Mouse (Mus musculus) layer of hippocampus, adult 18-20 months (tissue): Measurements from ENCODE around the gene Dnmt3l. TPM values are rescaled to one million over a fixed set of nuclear protein-coding genes. Genes with fewer than 3 reads are reported as not detected.
"Not testable (repeated sequence)": the region's sequence is repeated elsewhere in the genome, so short reads cannot be mapped to it uniquely, and the experiment has no call there.

Experiments used
- DNase-seq, 2 experiments: peaks; one replicate each; pipeline ENCODE4 v3.0.0; 2022; ENCODE audit warnings: low spot score in 2 of 2
- total RNA-seq, 2 experiments: library from RNA; stranded (reverse); gene quantifications; 2 replicates each; pipeline ENCODE4 v1.2.3; 2021

The Dnmt3l gene
- total RNA-seq, 2 experiments from 2014 or later: 0.74 to 1.2 TPM

DNA sequence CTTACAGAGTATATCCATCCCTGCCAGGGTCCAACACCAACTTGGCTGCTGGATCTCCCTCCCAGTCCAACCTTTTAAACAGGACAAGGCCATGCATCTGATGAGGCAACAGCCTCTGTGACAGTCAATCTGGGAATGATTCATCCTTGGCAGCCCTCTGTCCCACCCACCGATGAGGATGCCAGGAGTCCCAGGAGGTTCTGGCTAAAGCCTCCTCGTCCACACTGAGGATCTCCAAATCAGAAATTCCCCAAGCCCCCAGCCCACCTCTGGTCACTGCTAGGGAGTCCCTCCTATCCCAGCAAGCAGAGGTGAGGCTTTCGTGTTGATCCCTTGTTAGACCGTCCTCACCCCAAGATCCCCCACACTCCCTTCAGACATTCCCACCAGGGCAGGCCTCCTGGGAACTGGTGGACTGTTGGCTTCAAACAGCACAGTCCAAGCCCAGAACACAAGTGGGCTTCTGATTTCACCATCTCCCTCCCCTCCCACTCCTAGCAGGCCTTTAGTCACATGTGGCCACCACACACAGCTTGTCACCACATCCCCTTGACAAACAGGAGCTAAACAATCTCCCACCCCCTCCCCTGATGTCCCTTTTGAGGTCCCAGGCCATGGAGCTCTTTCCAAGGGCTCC lies 38.3 kb downstream of the Dnmt3l start:
- no peak for DNase-seq

DNA sequence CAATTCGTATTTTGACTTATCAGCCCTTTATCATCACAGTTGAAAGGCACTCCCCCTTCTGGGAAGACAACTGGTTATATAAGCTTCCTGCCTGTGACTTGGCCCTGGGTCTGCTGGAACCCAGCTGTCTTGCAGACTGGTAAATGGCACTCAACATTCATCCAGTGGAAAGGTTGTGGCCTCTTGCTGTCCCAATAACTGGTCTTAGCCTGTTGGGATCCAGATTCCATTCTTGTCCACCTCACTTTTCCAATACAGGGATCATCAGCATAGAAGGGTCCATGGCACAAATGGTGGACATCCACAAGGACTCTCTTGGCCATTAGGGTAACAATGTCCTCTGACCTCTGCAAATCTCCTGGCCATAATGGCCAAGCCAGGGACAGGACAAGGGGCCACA lies 42.3 kb downstream of the Dnmt3l start:
- DNase-seq: no peak

DNA sequence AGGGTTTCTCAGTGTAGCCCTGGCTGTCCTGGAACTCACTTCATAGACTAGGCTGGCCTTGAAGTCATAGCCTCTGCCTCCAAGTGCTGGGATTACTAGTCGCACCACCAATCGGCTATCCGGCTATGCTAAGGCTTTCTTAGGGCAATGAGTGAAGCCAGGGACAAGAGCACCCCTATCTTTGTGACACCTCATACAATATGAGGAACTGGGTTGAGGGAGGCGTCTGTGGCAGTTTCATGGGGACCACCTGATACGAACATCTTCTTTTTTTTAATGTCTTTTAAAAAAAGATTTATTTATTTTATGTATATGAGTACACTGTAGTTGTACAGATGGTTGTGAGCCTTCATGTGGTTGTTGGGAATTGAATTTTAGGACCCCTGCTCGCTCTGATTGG lies 44.0 kb downstream of the Dnmt3l start:
- DNase-seq: no peak

DNA sequence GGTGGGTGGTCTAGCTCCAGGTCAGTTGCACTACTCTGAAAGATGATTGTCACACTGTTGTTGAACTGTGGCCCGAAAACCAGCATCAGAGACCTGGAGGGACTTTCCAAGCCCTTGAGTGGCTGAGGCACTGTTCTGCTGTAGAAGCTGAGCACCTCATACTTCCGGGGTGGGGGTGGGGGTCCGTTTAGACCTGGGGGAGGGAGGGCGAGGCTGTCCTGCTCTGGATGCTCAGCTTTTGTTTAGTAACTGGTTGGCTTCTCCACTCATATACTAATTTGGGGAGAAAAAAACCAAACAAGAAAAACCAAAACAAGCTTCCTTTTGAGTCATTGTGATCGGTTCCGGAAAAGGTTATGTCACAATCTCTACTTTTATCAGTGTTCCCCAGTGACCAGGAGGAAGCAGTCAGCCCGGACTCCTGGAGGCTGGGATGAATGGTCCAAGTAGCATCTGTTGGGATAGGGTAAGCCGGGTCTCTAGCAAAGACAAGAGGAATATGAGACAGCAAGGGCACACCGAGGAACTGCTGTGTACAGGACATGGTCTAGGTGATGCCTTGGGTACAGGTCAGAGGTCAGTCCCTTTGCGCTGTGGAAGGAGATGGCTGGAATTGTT lies 44.8 kb downstream of the Dnmt3l start:
- no peak for DNase-seq

DNA sequence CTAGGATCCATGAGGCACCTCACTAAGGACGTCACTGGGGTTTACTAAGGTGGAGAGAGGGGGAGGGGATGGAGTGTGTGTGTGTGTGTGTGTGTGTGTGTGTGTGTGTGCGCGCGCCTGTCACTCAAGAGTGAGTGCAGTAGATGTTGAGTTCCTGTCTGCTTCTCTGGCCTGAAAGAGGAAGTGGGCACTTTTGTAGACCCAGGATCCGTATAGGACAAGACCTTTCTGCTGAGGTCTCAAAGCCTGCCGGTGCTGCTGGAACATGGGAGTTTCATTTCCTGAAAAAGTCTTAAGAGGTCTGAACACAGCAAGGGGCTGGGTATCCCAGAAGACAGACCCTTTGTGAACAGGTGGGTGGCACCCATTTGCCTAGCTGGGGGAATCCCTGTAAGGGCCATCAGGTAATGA lies 45.4 kb downstream of the Dnmt3l start:
- DNase-seq: no peak

DNA sequence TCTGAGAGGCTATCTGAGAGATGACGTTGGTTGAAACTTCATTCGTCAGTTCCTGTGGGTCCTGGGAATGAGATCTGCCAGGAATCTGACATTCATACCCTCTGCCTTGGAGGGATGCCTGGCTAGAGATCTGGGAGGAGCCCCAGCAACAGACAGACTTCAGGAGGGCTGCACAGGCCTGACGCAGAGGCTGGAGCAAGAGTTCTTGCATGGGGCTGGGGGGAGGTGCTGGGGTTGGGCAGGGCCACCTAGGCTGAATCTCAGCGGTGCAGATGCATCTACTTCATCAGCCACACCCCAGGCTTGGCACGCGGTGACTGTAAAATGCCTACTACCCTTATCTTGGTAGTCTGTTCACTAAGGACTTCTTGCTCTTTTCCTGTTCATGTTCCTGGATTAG lies 48.5 kb downstream of the Dnmt3l start:
- DNase-seq: no peak

DNA sequence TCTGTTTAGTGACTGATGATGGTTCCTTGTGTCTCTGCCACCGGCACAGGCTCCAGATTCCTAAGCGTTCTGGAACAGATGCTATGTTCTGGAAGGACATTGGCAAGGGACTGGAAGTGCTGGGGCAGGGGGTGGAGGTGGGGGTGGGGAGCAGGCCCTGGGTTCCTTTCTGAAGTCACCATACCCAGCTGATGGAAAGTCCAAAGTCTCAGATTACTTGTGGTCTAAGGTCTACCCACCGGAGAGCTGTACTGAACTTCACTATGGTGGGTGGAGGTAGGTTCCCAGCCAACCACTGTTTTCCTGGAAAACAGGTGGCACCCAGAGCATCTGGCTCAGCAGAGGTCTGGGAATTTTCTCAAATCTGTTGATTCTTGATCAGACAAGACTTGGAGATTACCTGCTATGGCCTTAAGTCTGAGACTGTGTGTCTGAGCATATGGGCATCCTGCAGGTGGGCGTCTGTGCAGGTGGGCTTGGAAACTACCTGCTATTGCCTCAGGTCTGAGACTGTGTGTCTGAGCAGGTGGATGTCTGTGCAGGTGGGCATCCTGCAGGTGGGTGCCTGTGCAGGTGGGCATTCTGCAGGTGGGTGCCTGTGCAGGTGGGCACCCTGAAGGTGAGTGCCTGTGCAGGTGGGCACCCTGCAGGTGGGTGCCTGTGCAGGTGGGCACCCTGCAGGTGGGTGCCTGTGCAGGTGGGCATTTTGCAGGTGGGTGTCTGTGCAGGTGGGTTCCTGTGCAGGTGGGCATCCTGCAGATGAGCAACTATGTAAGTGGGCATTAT lies 49.2 kb downstream of the Dnmt3l start:
- no peak for DNase-seq

DNA sequence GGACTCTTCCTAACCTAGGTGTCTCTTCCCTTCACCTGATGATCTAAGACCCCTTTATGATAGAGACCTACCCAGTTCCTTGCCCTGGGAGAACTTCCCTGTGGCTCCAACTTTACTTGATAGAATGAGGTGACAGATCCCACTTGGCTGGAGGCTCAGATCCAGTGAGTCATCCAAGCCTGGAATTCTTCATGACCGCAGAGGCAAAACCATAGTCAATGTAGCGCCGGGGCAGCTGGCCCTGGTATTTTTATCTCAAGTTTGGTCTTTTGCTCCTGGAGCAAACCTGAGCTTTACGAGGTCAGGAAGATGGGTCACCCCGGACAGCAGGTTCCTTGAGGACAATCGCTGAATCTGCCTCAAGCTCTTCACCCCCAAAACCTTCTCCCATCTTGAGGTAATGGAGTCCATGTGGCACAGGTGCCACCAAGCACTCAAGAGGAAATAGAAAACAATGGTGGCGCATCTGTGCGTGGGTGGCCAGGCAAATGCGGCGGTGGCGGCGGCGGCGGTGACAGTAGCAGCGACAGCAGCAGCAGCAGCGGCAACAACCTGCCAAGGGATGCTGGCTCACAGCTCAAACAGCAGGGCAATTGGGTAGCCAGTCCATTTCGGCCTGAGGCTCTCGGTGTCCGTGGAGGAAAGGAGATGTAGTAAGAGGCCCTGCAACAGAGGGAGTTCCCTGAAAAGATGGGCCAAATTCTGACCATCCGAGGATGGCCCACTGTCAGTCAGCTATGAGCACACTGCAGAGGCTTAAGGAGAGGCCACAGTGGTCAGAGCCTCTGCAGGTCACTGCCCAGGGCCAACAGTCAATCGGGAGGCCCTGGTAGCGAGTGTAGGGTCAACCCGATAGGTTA lies 50.3 kb downstream of the Dnmt3l start:
- no peak for DNase-seq

DNA sequence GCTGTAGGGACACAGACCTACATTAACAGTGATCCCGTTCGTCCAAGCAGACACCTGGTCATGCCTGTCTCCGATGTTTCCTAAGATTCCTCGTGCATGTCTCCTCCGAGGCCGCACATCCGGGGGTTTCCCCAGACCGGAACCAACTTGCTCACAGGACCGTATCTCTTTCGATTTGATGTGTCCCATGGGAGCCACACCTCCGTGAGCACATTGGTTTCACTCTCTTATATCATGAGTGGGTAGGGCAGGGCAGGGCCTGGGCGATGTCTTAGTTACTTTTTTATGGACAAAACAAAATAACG lies 50.9 kb downstream of the Dnmt3l start:
- DNase-seq: no peak

DNA sequence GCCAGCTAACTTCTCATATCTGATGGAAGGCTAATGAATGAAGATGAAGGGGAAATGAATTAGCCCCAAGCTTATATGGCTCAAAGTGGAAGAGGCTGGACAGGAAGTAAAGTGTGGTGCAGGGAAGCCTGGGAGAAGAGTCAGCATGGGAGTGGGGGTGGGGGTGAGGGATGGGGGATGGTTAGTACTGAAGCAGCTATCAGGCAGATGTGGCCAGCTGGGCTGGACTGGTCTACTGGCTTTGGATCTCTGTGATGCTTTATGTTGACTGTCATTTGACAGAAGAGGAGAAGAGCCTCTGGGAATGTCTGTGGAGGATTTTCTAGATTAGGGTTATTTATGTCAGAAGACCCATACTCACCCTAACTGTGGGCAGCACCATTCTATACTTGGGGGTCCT lies 53.5 kb downstream of the Dnmt3l start:
- DNase-seq: no peak

DNA sequence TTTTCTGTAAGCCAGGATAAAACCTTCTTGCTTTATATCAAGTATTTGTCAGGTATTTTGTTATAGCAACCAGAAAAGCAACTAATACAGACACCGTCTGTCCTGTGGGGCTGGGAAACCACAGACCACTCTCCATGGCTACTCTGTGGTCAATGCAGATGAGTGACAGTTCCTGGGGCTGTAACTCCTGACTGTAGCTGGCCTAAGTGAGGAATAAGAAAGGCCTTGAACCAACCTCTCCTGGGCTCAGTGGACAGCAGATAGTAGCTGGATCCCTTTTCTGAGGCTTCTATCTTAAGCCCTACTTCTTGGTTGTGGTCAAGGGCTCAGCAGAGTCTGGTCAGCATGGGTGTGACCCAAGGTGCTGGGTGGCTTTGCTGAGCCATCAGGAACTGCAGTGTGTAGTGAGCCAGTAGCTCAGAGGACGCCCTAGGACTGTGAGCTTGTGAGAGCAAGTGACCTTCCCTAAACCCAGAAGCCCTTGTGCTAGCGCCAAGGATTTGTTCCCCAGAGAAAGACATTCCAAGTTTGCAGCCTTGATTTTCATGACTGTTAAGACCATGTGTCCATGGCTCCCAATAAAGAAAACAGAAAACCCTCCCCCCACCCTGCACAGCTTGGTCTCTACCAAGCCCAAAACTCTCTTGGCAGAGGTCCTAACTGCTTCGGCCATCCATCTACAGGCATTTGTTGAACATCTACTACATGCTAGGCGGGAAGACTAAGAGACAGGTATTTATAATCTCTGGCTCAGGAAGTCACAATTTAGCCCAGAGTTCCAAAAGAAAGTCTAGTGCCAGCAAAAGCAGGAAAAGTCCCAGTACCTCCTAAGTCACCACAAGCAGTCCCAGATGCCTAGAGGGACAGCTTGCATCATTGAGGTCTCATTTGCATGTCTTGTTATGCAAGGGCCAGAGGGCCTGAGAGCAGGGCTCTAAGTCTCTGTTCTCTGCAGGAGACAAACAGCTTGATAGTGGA lies 54.5 kb downstream of the Dnmt3l start:
- DNase-seq: no peak

DNA sequence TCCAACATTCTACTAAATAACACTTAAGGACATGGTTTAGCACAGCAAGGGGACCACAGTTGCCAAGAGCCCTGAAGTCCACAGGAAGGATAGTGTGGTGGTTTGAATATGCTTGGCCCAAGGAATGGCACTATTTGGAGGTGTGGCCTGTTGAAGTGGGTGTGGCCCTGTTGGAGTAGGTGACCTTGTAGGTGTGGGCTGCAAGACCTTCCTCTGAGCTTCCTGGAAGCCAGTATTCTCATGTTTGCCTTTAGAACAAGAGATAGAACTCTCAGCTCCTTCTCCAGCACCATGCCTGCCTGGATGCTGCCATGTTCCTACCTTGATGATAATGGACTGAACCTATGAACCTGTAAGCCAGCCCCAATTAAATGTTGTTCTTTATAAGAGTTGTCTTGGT lies 58.1 kb downstream of the Dnmt3l start:
- not testable (repeated sequence) for DNase-seq

DNA sequence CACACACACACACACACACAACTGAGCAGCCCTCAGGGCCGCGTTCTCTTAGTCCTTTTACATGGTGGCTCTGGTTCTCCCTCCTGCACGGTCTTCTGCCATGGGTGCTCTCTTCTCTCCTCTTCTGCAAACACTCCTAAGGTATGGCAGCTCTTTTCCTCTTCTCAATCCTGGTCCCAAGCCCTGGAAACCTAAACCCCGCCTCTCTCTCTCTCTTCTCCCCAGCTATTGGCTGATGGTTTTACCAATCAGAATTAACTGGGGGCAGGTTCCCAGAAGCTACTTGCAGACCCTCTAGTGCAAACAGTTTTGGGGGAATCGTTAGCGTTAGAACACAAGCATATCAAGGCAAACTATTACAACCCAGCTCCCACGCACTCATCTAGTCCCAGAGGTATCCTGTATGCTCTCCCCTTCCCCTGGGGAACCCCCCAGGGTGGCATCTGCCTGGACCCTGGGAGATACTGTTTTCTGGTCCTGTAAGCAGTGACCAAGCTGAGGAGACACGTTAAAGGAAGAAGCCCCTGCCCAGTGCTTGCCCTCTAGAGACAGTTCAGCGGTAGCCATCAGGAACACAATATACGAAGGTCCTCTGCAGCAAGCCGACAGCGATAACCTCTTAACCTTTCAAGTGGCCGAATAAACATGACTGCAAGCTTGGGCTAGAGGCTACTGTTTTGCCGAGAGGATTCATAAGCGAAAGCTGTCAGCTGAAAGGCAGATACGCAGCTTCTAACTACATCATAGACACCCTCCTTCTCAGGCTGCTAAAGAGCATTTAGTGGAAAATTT lies 59.4 kb downstream of the Dnmt3l start:
- no peak for DNase-seq

DNA sequence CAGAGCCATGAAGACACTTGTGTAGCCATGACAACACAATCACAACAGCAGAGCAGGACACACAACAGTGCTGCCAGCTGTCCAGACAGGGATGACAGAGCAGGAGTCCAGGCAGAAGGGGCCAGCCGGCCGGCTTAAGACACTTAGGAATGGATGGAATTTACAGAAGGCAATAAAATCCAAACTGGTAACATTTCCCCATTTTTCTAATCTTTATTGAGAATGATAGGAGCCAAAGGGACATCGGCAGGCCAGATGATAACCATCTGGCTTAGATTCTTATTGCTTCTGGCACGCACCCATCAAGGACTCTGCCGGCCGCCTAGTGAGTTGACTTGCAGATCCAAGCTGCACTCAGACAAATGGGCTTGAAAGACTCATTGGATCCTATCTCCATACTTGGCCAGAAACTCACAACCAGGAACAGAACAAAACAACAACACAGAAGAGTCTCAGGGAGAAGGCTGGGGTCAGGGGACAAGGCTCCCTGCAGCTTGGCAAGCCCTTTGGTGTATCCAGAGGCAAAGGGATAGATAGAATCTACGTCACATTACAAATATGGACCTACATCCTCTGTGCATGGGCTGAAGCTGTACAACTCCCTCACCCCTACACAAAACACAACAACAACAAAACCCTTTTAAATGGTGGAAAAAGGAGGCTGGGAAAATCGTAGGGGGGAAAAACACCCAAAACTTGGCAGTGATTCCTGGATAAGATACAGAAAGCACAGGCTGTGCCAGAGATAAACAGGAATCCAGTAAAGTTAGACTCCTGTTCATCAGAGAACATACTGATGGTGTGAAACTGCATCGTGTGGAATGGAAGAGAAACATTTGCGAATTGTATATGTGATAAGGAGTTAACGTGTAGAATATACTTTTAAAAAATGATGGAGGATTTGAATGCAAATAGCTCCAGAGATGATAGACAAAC lies 63.1 kb downstream of the Dnmt3l start:
- DNase-seq: peak; percentile 47 to 81

DNA sequence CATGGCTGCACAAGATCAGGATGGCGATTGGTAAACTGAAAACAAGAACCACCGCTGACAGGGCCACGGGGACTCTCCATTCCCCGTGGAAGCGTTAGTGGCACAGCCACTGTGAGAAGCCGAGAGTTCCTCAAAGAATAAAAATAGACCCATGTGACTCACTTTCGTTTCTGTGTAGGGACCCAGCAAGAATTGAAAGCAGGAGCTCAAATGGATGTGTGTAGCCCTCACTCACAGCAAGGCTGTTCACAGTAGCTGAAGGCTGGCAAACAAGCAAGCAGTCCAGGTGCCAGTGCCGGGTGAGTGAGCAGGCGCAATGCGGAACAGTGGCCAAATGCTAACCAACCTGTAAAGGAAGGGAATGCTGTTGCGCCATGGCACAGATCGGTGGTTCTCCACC lies 63.8 kb downstream of the Dnmt3l start:
- peak; percentile 23 to 49 for DNase-seq
